13 mouse cellular contexts compared by ENCODE assay signal in genomic region chr9:103726751-103727462, GRCm38 (mm10). TPM values are rescaled to one million over a fixed set of nuclear protein-coding genes. Genes with fewer than 3 reads are reported as not detected.
DNase-seq lines count a peak whose midpoint lies in the region.
"Had no signal": no experiment of that assay in that cellular context is flagged by ENCODE, and none has a peak within 500 bp of the region (broad histone marks: within the 10 kb centered on the region; RNA-seq: fewer than 3 reads in every experiment).

No protein-coding gene starts in this region.

- peak; percentile 39 to 81 for DNase-seq in layer of hippocampus, adult 18-20 months (ENCODE audit: low spot score in 2 of 2)
- no peak for DNase-seq in layer of hippocampus, postnatal 10 days (ENCODE audit: low spot score in 2 of 2)
- DNase-seq in right cerebral cortex, adult 2 months (ENCODE audit: low spot score in 2 of 2): peak; percentile 35 to 42
- no peak for DNase-seq in right cerebral cortex, adult 18-20 months
- peak; percentile 40 for DNase-seq in layer of hippocampus, adult 9-10 months (ENCODE audit: low spot score)
- peak; percentile 58 for DNase-seq in telencephalon, adult 2 months (ENCODE audit: low read depth, low spot score)
- DNase-seq in adrenal gland, postnatal 25 days: no peak
- DNase-seq: adrenal gland, adult 8-10 months; cerebellum, adult 8-10 months; gastrocnemius, postnatal 25 days; heart, postnatal 36 days; lung, adult 2 months had no signal

RNA-seq across cellular contexts. Expression of gene Tmem108, which starts 34.7 kb away (rescaled TPM):
- total RNA-seq in layer of hippocampus, adult 18-20 months (2021): 10 to 100 TPM; 32.1 to 35.4 TPM
- 10 to 100 TPM; 44.9 to 46.3 TPM for total RNA-seq in layer of hippocampus, postnatal 10 days (2021)
- total RNA-seq in adrenal gland, postnatal 25 days (2021): 2.7 and 4.4 TPM in 2 replicates
- total RNA-seq: gastrocnemius, postnatal 25 days; MEL had no signal

Comparison
In these comparisons a context has a peak if more than half of its experiments do, and no peak if none do; other contexts are left out.
1. DNase-seq: peak in layer of hippocampus, adult 18-20 months (2 of 2), right cerebral cortex, adult 2 months (2 of 2), layer of hippocampus, adult 9-10 months (single experiment) and telencephalon, adult 2 months (single experiment); none in layer of hippocampus, postnatal 10 days (0 of 2), right cerebral cortex, adult 18-20 months (single experiment) and adrenal gland, postnatal 25 days (single experiment).